Mouse (Mus musculus): ENCODE results near the gene Sox8. TPM values are rescaled to one million over a fixed set of nuclear protein-coding genes. Genes with fewer than 3 reads are reported as not detected.
A peak's percentile ranks its signal among the peaks of the same experiment; 100 is the strongest.

The Sox8 gene
- total RNA-seq, 2 experiments from 2014 or later = 1.9 to 2.0 TPM

- intact Hi-C loops (cut with DNase I) = no loop called here
- no peak for DNase-seq
Observed at GRCm38 (mm10) chr17:25583099-25583498, 12.6 kb upstream of the Sox8 start.

- intact Hi-C loops (cut with DNase I) = no loop called here
- no peak for DNase-seq
Observed at GRCm38 (mm10) chr17:25582076-25582475, 11.6 kb upstream of the Sox8 start.

DNA sequence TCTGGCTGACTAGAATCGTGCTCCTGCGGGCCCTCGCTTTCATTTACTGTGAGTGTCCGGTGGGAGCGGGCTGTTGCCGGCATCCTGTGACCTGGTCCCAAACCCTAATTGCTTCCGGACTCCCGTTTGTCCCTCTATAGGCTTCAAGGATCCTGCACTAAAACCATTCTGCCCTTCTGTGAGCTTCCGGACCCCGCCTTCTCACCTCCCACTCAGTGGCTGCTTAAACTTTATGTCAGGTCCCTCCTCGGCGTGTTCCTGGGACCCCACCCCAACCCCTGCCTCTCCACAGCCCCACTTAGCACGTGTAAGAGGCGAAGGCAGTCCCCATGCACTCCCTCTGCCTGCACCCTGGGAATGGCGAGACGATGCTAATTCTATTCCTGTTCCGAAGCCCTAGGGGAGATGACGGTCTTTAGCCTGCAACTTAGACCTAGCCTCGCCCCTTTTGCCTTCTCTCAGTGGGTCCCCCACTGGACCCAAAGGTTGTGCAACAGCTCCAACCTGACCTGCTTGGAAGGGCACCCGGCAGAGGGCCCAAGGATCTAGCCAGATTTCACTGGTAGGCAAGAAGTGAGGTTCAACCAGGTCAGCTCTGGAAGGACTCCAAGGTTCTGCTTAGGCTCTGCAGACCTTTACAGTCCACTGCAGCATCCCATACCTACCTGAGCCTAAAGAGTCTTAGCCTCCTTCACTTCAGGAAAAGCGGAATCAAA lies 9.0 kb upstream of the Sox8 start:
- DNase-seq = no peak

DNA sequence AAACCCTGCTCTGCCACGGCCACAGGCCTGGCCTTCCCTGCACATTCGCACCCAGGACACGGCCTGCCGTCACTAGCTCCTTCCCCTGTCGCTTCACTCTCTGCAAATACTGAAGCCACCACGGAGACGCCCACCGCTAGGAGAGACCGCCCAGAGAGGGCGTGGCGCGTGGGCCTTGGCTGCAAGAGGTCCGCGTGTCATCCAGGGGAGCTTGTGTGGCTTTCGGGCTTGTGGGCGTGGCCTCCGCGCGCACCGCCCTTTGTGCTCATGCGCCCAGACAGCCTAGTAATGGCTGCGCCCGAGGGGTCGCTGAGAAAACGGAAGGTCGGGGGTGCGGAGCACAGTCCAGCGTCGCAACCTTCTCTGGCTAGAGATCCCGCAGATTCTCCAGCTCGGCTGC lies 8.4 kb upstream of the Sox8 start, which contains the start of gene Lmf1:
Gene Lmf1 (plus strand): TSS at position 166 of the 400 bp plus-strand sequence.
- DNase-seq = peak; percentile 95 to 97
- intact Hi-C loops (cut with DNase I) = no loop called here

More for the DNA sequence above, 9.0 kb upstream of the Sox8 start:
- intact Hi-C loops (cut with DNase I) = no loop called here

DNA sequence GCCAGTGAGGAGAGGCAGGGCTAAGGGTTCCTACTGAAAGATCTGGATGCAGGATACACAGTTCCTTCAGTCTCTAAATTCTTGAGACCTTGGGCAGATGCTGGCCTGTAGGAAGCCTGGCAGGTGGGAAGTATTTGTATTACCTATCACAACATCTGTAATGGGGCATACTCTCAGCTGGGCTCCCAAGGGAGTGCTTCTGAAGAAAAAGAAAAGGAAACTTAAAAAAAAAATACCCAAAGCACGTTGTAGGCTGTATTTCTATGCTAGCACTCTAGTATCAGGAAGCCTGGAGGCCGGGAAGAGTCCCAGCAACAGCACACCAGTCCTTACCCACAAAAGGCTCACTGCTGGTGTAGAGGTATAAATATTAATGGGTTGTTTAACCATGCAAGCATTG lies 7.2 kb upstream of the Sox8 start:
- no peak for DNase-seq
- intact Hi-C loops (cut with DNase I) = no loop called here

DNA sequence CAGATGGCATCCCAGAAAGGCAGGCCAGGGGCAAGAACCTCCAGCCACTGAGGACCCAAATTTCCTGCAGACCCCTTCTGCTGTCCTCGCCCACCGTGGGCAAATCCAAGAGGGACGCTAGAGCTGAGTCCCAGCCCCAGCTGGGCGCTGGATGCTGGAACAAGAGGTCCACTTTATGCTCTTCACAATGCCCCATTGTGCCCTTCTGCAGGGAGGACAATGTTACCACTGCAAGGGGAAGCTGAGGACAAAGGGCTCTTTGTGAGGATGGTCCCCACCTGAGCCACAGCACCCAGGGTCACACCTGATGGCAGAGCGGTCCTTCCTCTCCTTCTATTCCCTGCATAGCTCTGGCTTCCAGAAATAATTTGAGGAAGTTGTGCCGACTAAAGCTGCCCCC lies 6.8 kb upstream of the Sox8 start:
- no peak for DNase-seq
- intact Hi-C loops (cut with DNase I) = no loop called here

DNA sequence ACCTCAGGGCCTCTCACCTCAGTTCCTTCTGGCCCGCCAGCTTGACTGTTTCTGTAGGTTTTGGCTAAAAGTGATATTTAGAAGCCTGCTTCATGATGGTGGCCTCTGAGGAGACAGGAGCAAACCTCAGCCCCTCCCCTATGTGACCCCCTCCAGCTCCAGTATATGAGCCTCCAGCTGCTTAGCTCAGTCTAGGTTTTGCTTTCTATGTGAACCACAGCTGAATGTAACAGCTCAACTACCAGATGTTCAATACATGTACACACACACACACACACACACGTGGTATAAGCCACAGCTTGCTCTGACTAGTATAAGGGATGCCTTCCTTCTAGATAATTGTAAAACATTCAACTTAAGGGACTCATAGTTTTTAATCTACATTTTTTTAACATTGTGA lies 5.5 kb upstream of the Sox8 start:
- no peak for DNase-seq
- intact Hi-C loops (cut with DNase I) = no loop called here

DNA sequence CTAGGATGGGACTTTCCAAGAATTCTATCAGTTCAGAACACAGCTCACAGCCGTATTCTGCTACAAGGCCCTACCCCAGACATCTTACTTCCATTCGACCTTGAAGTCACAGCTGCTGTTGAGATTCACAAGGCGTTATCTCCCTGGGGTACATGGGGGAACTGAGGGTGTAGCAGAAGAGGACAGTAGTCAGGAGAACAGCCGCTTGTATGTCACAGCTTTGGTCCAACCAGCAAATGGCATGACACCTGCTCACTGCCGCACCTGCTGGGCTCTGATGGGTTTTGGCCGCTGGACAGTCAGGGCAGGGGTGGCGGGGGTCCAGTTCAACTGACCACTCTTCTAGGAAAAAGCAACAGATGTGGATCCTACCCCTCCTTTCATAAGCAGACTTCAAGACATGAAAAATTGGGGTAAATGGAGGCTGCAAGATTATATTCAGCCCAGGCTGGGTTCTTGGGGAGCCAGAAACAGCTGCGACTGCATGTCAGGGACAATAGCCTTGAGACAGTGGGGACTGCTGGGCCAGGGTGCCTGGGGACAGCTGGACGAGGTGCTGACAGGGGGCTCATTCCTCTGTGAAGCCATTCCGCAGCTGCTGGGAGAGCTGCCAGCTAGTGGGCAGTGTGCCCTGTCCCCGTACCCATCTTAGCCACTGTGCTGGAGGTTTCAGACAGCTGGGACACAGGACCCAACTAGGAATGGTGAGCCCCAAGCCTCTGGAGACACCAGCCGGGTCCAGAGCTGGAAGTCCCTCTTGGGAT lies 4.9 kb upstream of the Sox8 start:
- DNase-seq = peak in 1 of 2 experiments; percentile 31
- intact Hi-C loops (cut with DNase I) = no loop called here

GRCm38 (mm10) chr17:25571453-25571820 lies 951 bp upstream of the Sox8 start:
- DNase-seq = no peak
- intact Hi-C loops (cut with DNase I) = no loop called here

- DNase-seq = no peak
- intact Hi-C loops (cut with DNase I) = no loop called here
Observed at GRCm38 (mm10) chr17:25569833-25570647, 446 bp downstream of the Sox8 start.

- intact Hi-C loops (cut with DNase I) = no loop called here
- DNase-seq = no peak
Observed at GRCm38 (mm10) chr17:25568880-25569279, 1.6 kb downstream of the Sox8 start.

- intact Hi-C loops (cut with DNase I) = no loop called here
- DNase-seq = no peak
Observed at GRCm38 (mm10) chr17:25568206-25568605, 2.3 kb downstream of the Sox8 start.

GRCm38 (mm10) chr17:25567745-25568144 lies 2.7 kb downstream of the Sox8 start:
- intact Hi-C loops (cut with DNase I) = loop anchor here (2.0 kb wide), 1 partner anchor 131 kb away; no protein-coding TSS in a partner anchor
- DNase-seq = peak; percentile 52 to 61

GRCm38 (mm10) chr17:25567261-25567660 lies 3.2 kb downstream of the Sox8 start:
- intact Hi-C loops (cut with DNase I) = loop anchor here (2.0 kb wide), 1 partner anchor 132 kb away; no protein-coding TSS in a partner anchor

DNA sequence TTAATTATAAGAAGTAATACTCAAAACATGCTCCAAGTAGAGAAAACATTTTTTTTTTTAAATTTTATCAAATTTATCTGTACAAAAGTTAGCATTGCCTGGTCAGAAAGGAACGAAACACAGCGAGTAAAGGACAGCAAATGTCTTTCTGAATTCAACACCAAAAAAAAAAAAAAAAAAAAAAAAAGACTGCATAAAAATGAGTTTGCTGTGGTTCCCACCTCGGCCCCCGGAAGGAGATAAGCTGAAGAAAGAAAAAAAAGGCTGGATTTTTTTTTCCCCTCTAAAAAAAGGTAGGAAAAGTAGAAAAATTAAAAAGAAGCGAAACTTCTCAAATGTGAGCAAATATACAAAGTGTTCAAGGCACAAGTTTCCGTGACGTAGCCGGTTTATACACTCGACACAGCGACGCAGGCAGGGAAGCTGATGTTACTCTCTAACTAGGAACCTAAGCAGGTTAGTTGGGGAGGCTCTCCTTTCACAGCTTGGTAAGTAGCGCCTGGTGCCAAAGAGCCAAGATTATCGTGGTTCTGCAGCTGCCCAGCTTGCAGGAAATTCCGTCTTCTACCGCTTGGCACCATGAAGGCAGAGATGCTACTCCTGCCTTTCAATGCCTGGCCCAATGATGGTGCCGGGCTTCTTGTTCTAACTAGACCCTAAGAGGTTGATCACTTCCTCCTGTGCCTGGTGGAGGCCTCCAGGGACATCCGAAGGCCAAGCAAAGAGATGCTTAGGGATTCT lies 4.5 kb downstream of the Sox8 start:
- intact Hi-C loops (cut with DNase I) = loop anchor here (2.0 kb wide), 1 partner anchor 133 kb away; no protein-coding TSS in a partner anchor
- no peak for DNase-seq

More at GRCm38 (mm10) chr17:25567261-25567660, 3.2 kb downstream of the Sox8 start:
- no peak for DNase-seq

DNA sequence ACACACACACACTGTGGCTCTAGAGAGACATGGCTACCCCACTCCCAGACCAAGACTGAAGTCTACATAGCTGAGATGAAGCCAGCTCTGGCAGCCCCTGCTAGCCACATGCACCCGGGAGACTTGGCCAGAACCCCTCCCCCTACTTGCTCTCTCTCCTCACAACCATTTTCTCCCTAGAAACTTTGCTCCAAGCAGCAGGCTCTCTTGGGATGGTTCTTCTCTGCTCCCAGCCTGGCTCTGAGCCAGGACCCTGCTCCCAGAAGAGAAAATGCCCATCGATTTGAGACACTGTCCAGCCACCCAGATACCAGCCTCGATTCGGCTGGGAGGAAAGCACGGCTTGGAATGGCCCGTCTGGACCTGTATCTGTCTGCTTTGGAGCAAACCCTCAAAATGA lies 5.2 kb downstream of the Sox8 start:
- no peak for DNase-seq
- intact Hi-C loops (cut with DNase I) = no loop called here

GRCm38 (mm10) chr17:25564481-25564880 lies 6.0 kb downstream of the Sox8 start:
- no peak for DNase-seq
- intact Hi-C loops (cut with DNase I) = no loop called here

- intact Hi-C loops (cut with DNase I) = no loop called here
- no peak for DNase-seq
Observed at GRCm38 (mm10) chr17:25561223-25562028, 9.1 kb downstream of the Sox8 start.

DNA sequence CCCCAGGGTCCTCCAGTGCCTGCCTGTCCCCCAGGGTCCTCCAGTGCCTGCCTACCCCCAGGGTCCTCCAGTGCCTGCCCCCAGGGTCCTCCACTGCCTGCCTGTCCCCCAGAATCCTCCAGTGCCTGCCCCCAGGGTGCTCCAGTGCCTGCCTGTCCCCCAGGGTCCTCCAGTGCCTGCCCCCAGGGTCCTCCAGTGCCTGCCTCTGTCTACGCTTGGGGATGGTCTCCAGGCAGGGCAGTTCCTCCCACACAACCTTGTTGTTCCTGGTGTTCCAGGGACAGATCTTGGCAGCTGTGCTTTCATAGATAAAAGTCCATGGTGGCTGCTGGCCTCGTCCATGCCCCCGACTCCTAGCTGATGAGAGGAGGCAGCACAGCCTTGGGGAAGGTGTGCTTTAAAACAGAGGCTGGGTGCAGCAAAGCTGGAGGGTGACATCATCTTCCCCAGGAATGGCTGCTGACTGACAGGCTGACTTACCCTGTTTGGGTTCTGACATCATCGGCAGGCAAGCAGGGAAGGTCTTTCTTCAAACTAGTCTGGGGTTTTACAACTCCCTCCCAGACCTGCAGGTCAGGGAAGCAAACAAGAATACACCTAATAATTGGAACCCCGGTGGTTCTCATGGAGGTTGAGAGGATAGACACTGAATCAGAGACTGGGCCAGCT lies 9.8 kb downstream of the Sox8 start:
- intact Hi-C loops (cut with DNase I) = no loop called here
- no peak for DNase-seq
